Mouse (Mus musculus): ENCODE results near the gene Dnajb9.
"Not testable (repeated sequence)": the region's sequence is repeated elsewhere in the genome, so short reads cannot be mapped to it uniquely, and the experiment has no call there.

The Dnajb9 gene

DNA sequence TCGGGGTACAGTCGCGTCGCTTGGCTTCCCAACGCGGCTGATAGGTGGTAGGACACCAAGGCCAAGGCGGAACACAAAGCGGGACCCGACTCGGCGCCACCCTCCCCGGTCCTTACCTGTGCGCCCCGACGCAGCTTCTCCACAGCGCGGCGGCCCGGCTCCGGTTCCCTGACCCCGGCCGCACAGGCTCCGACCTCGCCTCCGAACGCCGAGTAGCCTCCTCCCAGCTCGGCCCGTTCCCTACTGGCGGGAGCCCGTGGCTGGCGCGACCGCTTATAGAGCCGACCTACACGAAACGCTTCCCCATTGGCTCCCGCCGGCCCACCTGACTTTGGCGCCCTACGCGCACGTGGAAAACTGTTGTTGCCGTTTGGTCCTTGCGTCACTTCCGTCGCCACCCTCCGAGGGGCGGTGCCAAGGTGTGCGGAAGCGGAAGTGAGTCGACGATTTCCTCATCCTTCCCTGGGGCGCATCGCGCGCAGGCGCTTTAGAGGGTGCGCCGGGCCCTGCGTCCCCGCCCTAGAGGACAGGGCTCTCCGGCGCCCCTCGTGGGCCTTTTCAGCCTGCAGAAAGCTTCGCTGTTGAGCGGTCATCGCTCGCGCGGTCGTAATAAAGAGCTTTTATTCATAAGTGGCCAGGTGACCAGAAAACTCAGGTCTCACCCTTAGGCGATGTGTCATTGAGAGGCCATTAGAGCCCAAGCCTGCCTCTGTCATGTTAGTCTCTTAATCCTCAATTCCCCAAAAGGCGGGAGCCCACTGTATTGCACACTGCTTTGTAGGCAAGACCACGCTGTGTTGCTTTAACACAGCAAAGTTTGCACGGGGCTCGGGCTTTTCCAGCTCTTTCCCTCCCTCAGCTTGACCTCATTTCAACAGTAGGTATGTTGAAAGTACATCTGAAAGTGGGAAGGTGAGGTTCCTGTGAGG is at the start of gene Dnajb9:
Gene Dnajb9 (minus strand): TSS at position 503 of the 929 bp plus-strand sequence.
- peak; percentile 99 for DNase-seq (ENCODE audit: low read depth)

GRCm38 (mm10) chr12:44248309-44248977 is 38.3 kb upstream of the Dnajb9 start:
- no peak for DNase-seq (ENCODE audit: low read depth)

GRCm38 (mm10) chr12:44245739-44246138 is 35.6 kb upstream of the Dnajb9 start:
- DNase-seq (ENCODE audit: low read depth): peak; percentile 17

DNA sequence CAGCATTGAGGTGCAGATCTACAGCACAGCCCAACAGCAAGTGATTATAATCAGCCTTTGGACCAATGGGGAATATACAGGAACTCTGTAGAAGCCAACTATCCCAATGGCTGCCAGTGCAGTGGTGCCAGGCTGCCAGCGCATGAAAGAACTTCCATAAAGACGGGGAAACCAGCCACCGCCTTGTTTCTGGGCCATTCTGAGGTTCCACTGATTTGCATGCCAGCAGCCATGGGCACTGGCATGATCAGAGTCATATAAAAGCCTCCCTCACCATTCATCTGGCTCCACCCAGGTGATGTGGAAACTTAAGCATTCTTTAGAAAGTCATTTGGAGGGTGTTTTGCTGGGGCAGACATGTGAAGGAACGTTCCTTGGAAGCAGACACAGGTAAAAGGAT is 32.3 kb upstream of the Dnajb9 start:
- no peak for DNase-seq (ENCODE audit: low read depth)

DNA sequence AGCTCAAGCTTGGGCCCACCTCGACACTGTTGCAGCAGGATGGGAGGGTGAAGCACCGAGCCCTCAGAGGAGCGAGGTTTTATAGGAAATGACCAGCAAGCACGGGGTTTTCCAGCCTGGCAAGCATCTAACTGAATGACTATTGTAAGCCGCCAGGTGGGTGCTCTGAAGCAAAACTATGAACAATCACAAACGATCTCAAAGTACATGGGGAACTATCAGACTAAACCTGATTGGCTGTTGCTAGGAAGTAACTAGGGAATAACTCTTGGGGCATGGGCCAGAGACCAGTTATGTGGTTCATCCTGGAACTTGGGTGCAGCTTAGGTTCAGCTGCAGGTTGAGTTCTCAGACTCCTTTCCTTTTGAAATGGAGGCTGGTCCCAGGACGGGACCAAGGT is 31.0 kb upstream of the Dnajb9 start:
- no peak for DNase-seq (ENCODE audit: low read depth)

DNA sequence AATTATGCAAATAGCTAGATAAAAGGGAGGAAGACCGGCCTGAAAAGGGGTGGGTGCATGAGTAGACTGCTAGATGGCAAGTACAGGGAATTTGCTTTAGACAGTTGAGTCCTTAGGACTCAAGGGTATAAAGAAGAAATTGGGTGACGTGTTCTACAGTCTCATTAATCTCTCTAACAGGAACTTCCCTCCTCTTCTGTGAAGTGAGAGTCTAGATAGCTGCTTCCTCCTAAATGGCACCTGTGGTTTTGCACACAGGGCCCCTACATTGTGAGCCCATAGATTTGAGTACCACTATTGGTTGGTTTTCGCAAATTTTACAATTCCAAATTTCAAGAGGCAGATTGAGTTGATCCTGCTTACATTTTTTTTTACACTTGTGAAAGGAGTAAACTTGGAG is 14.5 kb upstream of the Dnajb9 start:
- DNase-seq (ENCODE audit: low read depth): no peak

DNA sequence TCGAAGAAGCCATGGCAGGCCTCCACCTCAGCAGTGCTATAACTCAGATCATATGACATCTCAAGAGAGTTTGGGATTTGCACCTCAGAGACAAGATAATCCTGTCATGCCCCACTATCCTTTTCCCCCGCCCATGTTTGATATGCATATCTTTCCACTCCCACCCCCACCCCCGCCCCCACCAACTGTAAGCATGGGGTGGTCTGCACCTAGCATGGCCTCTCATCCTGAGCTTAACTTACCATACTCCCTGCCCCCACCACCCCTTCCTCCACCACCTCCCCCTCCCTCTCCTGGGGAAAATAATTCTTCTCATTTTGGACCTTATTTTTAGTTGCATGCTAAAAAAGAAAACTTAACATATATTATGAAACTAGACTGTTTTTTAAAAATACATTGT is 12.9 kb upstream of the Dnajb9 start:
- no peak for DNase-seq (ENCODE audit: low read depth)

DNA sequence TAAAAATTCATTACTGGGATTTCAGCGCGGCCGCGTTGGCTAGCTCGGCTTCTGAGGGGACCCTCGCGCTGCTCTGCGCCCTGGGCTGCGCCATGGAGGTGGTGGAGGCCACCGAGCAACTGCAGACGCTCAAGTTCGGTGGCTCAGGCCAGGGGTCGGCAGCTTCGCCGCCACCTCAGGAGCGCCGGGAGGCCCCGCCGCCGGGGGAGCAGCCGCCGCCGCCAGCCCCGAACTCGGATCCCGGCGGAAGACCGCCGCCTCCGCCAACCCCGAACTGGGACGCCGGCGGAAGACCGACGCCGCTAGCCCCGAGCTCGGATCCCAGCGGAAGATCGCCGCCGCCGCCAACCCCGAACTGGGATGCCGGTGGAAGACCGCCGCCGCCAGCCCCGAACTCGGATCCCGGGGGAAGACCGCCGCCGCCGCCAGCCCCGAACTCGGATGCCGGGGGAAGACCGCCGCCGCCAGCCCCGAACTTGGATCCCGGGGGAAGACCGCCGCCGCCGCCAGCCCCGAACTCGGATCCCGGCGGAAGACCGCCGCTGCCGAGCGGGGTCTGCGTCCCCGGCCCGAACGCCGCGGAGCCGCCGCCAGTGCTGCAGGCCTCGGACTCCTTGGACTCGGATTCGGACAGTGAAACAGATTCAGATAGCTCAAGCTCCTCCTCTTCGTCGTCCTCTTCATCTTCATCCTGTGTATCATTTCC is 11.7 kb upstream of the Dnajb9 start:
- no peak for DNase-seq (ENCODE audit: low read depth)

- DNase-seq (ENCODE audit: low read depth): not testable (repeated sequence)
Measured at GRCm38 (mm10) chr12:44221070-44221469, 10.9 kb upstream of the Dnajb9 start, which contains the start of gene Pnpla8. TSS of gene Pnpla8 (plus strand) at chr12:44221370.

- DNase-seq (ENCODE audit: low read depth): no peak
Measured at GRCm38 (mm10) chr12:44211555-44211954, 1.4 kb upstream of the Dnajb9 start.

DNA sequence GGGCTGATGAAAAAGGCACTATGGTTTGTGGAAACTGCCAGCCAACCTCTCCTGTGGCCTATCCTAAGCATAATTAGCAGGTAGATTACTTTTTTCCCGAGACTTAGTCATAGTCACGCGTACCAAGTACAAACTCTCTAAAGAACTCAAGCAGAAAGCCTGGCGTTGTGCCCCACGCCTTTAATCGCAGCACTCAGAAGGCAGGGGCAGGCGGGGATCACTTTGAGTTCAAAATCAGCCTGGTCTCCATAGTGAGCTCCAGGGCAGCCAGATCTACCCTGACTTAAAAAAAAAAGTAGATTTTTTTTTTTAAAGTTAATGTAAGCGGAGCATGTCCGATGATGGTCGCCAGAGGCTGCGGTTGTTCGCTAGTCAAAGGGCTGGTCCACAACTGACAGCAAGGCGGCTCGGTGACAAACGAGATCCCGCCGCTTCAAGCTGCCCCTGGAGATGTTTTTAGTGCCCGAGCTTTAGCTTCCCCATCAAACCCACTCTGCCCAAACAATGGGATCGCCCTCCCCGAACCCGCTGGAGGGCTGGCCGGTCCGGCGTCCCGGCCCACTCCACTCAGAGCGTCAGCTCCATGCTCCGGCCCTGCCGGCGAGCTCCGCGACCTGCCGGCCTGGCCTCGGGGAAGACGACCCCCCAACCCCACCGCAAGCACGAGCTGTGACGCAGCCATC is 844 bp downstream of the Dnajb9 start:
- DNase-seq (ENCODE audit: low read depth): no peak

- DNase-seq (ENCODE audit: low read depth): no peak
Measured at GRCm38 (mm10) chr12:44197873-44198525, 12.1 kb downstream of the Dnajb9 start.

GRCm38 (mm10) chr12:44181081-44181982 is 28.8 kb downstream of the Dnajb9 start:
- DNase-seq (ENCODE audit: low read depth): peak; percentile 1

- no peak for DNase-seq (ENCODE audit: low read depth)
Measured at GRCm38 (mm10) chr12:44177038-44177355, 33.1 kb downstream of the Dnajb9 start.

- DNase-seq (ENCODE audit: low read depth): no peak
Measured at GRCm38 (mm10) chr12:44176331-44177037, 33.6 kb downstream of the Dnajb9 start.

DNA sequence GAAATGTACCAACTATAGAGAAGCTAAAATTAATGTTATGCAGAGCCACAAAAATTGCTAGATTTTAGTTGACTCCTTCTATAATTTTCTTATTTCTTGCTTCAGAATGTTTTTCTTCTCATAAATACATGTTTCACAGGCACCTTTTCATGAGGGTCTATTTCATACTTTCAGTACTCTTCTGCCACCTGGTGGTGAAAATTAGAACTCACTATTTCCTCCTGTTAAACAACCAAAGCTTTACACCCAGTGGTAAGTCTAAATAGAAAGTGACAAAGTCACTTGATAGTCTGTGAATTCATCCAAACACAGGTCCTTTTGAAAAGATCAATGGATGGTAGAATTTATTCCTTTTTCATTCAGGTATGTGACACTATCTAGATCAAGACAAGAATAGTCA is 43.2 kb downstream of the Dnajb9 start:
- DNase-seq (ENCODE audit: low read depth): peak; percentile 24

GRCm38 (mm10) chr12:44159349-44159748 is 50.8 kb downstream of the Dnajb9 start:
- no peak for DNase-seq (ENCODE audit: low read depth)

Data from fibroblast of lung, adult 2 months (primary cell).